Mouse (Mus musculus): ENCODE data around the gene Slc43a2. TPM values are rescaled to one million over a fixed set of nuclear protein-coding genes. Genes with fewer than 3 reads are reported as not detected.

Slc43a2 gene
- polyA plus RNA-seq, 1 experiment from 2014 or later, result 6.4 TPM

DNA sequence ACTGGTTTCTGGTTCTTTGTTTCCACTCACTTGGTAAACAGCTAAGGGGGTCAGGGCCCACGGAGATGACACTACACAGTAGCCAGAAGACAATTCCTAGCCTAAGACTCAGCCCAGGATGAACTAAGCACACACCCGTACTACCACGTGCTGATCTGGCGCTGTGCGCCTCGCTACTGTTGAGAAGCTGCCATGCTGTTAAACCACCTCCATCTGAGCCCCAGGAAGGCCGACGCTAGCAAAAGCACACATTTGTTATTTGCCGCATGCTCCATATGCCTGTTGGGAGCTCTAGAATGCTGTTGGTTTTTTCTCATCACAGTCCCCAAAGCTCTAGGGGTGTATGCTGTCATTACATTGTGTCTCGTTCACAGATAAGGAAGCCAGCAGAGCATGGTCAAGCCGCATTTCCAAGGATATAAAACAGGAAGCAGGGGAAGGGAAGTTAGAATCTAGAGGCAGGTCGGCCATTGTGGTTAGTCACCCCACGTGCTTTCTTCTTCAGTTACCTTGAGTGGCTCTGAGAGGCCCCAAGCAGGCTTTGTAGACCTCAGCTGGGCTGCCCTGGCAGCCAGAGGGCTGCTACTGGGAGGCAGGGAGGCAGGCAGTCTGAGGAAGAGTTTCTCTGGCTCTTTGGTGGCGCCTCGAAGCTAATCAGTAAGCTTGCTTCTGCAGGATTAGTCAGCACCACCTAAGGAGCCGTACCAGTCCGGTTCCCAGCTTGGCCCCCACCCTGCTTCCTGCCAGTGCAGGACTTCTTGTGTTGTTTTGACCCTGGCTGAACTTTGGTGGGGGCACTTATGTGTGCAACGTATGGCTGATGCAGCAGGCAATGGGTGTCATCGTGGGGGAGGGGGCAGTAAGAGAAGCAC lies 9.5 kb downstream of the Slc43a2 start:
- DNase-seq (peak; percentile 33), ATAC-seq (ENCODE audit: insufficient read depth) (no peak)
- no peaks in the 10 kb centered on the region for H3K36me3 ChIP-seq (ENCODE audit: insufficient read depth)
- WGBS, result 63% methylated on average over 19 of the region's 19 CpGs
- no peaks in the 10 kb centered on the region for H3K27me3 ChIP-seq (ENCODE audit: insufficient read depth, low read length)
- peak overlapping the region; percentile 58 for H3K27ac ChIP-seq (ENCODE audit: low read depth)
- H3K4me2 ChIP-seq, result no peak overlapping the region
- H3K4me1 ChIP-seq (ENCODE audit: insufficient read depth), result no peaks in the 10 kb centered on the region
- H3K4me3 ChIP-seq (ENCODE audit: low read depth, low read length), result no peak overlapping the region
- H3K9me3 ChIP-seq (ENCODE audit: low read depth, low read length), result no peaks in the 10 kb centered on the region
- TF ChIP-seq CTCF (IDR thresholded peaks at IDR 0.05; ENCODE audit: low read depth), result no peak
- H3K9ac ChIP-seq, result no peak overlapping the region

DNA sequence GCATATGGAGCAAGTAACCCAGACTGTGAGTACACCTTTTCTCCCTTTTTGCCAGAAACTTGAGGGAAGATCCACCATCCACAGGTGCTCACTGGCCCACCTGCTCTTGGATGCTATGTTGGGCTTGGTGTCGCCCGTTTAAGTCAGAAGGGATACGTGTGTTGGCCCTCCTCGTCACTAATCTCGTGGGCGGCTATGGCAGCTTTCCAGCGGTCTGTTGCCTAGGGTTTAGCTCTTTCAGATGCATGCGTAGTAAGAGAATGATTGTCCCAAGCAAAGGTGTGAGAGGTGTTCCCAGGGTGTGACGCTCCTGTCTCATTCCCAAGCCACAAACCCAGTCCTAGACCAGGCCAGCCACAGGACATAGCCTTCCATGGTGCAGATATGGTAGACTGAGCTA lies 13.2 kb downstream of the Slc43a2 start:
- no peak overlapping the region for H3K4me2 ChIP-seq
- no peak for ATAC-seq (ENCODE audit: insufficient read depth)

DNA sequence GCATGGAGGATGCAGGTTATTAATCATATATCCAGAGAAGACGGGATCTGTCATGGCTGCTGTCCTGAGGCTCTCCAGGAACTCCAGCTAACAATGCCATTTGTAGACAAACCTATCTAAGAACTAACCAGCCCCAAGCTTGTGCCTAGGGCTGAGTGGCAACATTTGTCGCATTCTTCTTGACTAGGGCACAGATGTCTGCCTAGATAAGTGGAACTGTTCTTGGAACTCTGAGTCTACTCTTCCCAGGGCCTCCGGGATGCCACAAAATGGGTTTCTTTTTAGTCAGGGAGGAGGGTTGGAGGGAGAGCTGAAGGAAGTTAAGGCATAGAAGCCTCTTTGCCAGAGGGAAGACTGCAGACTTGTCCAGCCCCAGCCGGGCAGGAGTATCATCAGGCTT lies 14.6 kb downstream of the Slc43a2 start:
- Histone ChIP-seq H3K4me2 (no peak overlapping the region), H3K36me3 (ENCODE audit: insufficient read depth) (no peaks in the 10 kb centered on the region)
- no peak for DNase-seq

More for the DNA sequence above, 13.2 kb downstream of the Slc43a2 start:
- no peaks in the 10 kb centered on the region for H3K36me3 ChIP-seq (ENCODE audit: insufficient read depth)
- no peaks in the 10 kb centered on the region for H3K27me3 ChIP-seq (ENCODE audit: insufficient read depth, low read length)
- 83% methylated on average over 9 of the region's 9 CpGs for WGBS
- H3K9ac ChIP-seq, result no peak overlapping the region
- no peaks in the 10 kb centered on the region for H3K9me3 ChIP-seq (ENCODE audit: low read depth, low read length)
- TF ChIP-seq CTCF (IDR thresholded peaks at IDR 0.05; ENCODE audit: low read depth), result no peak
- no peak for DNase-seq
- H3K4me3 ChIP-seq (ENCODE audit: low read depth, low read length), result no peak overlapping the region
- H3K27ac ChIP-seq (ENCODE audit: low read depth), result no peak overlapping the region
- H3K4me1 ChIP-seq (ENCODE audit: insufficient read depth), result 0 out of 2 replicates have a peak, but pooled peaks cover 3% of the 10 kb centered on the region

DNA sequence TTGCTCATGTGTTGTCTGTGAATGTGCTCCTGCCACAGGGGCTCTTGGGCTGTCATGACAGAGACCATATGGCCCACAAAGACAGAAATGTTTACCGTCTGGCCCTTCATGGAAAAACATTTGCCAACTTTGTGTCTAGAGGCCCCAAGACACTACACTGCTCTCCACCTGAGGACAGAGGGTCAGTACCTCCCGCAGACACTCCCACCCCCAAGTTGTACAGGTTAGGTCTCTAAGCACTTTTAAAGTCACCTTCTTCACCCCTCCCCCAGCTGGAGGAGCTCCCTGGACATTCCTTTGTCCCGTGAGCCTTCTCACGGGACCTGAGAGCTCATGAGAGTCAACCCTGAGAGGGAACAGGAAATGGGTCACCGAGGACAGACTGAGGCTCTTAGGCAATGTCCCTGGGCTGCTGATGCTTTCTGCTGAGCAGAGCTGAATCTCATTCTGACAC lies 18.2 kb downstream of the Slc43a2 start:
- ATAC-seq (ENCODE audit: insufficient read depth), result peak; percentile 41; the same call in 1 of the 2 replicates
- no peak for TF ChIP-seq CTCF (IDR thresholded peaks at IDR 0.05; ENCODE audit: low read depth)
- Histone ChIP-seq H3K36me3 (ENCODE audit: insufficient read depth) (no peaks in the 10 kb centered on the region), H3K4me1 (ENCODE audit: insufficient read depth) (peaks cover 21% of the 10 kb centered on the region; the same call in 1 of the 2 replicates), H3K4me3 (ENCODE audit: low read depth, low read length) (no peak overlapping the region), H3K9me3 (ENCODE audit: low read depth, low read length) (no peaks in the 10 kb centered on the region), H3K27me3 (ENCODE audit: insufficient read depth, low read length) (no peaks in the 10 kb centered on the region), H3K4me2 (no peak overlapping the region), H3K27ac (ENCODE audit: low read depth) (peak overlapping the region; percentile 50; the same call in 1 of the 2 replicates), H3K9ac (peak overlapping the region; percentile 26; the same call in 1 of the 2 replicates)
- DNase-seq, result peak; percentile 48
- WGBS, result 17% methylated on average over 5 of the region's 5 CpGs

More for the DNA sequence above, 14.6 kb downstream of the Slc43a2 start:
- Histone ChIP-seq H3K4me3 (ENCODE audit: low read depth, low read length) (no peak overlapping the region), H3K9me3 (ENCODE audit: low read depth, low read length) (no peaks in the 10 kb centered on the region), H3K27ac (ENCODE audit: low read depth) (no peak overlapping the region), H3K4me1 (ENCODE audit: insufficient read depth) (peaks cover 11% of the 10 kb centered on the region; the same call in 1 of the 2 replicates), H3K27me3 (ENCODE audit: insufficient read depth, low read length) (no peaks in the 10 kb centered on the region), H3K9ac (no peak overlapping the region)
- no peak for TF ChIP-seq CTCF (IDR thresholded peaks at IDR 0.05; ENCODE audit: low read depth)
- 67% methylated on average over 4 of the region's 4 CpGs for WGBS
- ATAC-seq (ENCODE audit: insufficient read depth), result no peak

DNA sequence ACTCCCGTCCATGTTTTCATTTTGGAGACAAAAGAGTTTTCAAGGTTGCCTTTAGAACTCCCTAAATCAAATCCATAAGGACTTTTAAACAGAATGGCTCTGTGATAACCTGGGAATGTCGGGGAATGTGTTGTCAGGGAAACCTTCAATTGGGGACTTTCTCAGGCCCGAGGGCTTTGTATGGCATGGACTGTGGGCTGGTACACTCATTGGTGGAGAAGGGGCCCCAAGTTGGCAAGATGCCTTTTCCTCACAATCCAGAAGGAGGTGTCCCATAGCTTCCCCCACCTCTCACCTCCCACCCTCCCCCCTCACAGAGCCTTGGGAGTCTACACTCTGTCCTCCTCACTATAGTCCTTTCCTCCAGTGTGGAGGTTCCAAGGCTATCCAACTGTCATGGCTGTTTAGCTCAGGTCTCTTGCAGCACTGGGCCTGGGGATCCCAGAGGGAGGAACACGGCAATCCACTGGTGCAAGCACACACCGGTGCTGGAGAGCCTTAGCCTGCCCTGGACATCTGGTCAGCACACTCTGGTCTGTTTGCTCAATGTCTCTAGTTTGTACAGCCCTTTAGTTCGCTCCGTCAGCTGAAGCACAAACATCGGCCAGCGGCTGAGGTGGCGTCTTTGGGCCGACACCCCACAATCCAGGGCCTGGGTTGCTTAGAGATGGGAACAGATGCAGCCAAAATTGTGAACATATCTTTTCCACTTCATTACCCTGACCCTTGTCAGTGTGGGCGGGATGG lies 18.9 kb downstream of the Slc43a2 start:
- Histone ChIP-seq H3K4me2 (no peak overlapping the region), H3K4me1 (ENCODE audit: insufficient read depth) (peaks cover 21% of the 10 kb centered on the region; the same call in 1 of the 2 replicates), H3K36me3 (ENCODE audit: insufficient read depth) (no peaks in the 10 kb centered on the region), H3K4me3 (ENCODE audit: low read depth, low read length) (no peak overlapping the region), H3K27me3 (ENCODE audit: insufficient read depth, low read length) (no peaks in the 10 kb centered on the region), H3K9ac (no peak overlapping the region), H3K9me3 (ENCODE audit: low read depth, low read length) (no peaks in the 10 kb centered on the region), H3K27ac (ENCODE audit: low read depth) (peak overlapping the region; percentile 50; the same call in 1 of the 2 replicates)
- TF ChIP-seq CTCF (IDR thresholded peaks at IDR 0.05; ENCODE audit: low read depth), result no peak
- no peak for DNase-seq
- WGBS, result 41% methylated on average over 12 of the region's 12 CpGs
- ATAC-seq (ENCODE audit: insufficient read depth), result peak; percentile 55

DNA sequence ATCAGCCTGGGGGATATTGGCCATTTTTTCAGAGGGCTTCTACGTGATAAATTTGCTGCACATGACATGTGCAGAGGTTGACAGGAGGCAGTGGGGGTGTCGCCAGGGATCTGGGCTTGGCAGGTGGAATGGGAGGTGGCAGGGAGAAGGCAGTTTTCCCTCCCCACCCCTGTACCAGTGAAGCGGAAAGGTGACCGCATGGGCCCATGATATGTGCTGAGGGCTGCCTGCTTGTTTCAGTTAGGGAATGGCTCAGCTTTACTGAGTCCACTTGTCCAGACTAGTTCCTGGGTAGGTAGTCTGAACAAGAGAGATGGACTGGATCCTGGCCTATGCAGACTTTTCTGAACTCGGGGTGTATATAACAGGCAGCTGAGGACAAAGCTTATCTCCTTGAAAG lies 19.8 kb downstream of the Slc43a2 start:
- H3K9ac ChIP-seq, result no peak overlapping the region
- H3K36me3 ChIP-seq (ENCODE audit: insufficient read depth), result no peaks in the 10 kb centered on the region
- no peaks in the 10 kb centered on the region for H3K27me3 ChIP-seq (ENCODE audit: insufficient read depth, low read length)
- WGBS, result 88% methylated on average over 5 of the region's 5 CpGs
- no peak overlapping the region for H3K4me2 ChIP-seq
- no peak overlapping the region; the same call in 1 of the 2 replicates for H3K27ac ChIP-seq (ENCODE audit: low read depth)
- no peaks in the 10 kb centered on the region for H3K9me3 ChIP-seq (ENCODE audit: low read depth, low read length)
- no peak for ATAC-seq (ENCODE audit: insufficient read depth)
- DNase-seq, result no peak
- TF ChIP-seq CTCF (IDR thresholded peaks at IDR 0.05; ENCODE audit: low read depth), result no peak
- H3K4me3 ChIP-seq (ENCODE audit: low read depth, low read length), result no peak overlapping the region
- peaks cover 21% of the 10 kb centered on the region; the same call in 1 of the 2 replicates for H3K4me1 ChIP-seq (ENCODE audit: insufficient read depth)
